Mouse (Mus musculus) olfactory bulb, adult 2 months (tissue): ENCODE data around the gene Ttll5. TPM values are rescaled to one million over a fixed set of nuclear protein-coding genes. Genes with fewer than 3 reads are reported as not detected.
A peak's percentile ranks its signal among the peaks of the same experiment; 100 is the strongest.

Experiments
- H3K27ac ChIP-seq: fragments of 200-500 bp; 2 replicates; pipeline ENCODE4 v1.5.1; 2012; ENCODE audit warnings: low read depth, low read length; ENCODE audit not compliant: insufficient read depth
- H3K4me1 ChIP-seq: fragments of 200-500 bp; 2 replicates; pipeline ENCODE4 v1.6.1; 2012; ENCODE audit warnings: low read length; ENCODE audit not compliant: control insufficient read depth, insufficient read depth
- H3K4me3 ChIP-seq: fragments of 200-500 bp; 2 replicates; pipeline ENCODE4 v1.5.1; 2012; ENCODE audit warnings: mild to moderate bottlenecking, low read depth, low read length, moderate library complexity; ENCODE audit not compliant: insufficient read depth
- CTCF ChIP-seq: fragments of 200-500 bp; IDR thresholded peaks from 2 replicates; pipeline ENCODE4 v1.5.1; 2012; ENCODE audit warnings: low read depth, mild to moderate bottlenecking, low read length, moderate library complexity; ENCODE audit not compliant: insufficient read depth
- POLR2A ChIP-seq: fragments of 200-500 bp; IDR thresholded peaks from 2 replicates; pipeline ENCODE4 v1.6.1; 2012; ENCODE audit warnings: mild to moderate bottlenecking, low read depth, low read length, moderate library complexity; ENCODE audit not compliant: insufficient read depth
- WGBS: fragments of 180-500 bp; shearing (Covaris S2); methylation state at CpG from one replicate; pipeline ENCODE4 v1.1.7; 2018; 5-methylcytosine and 5-hydroxymethylcytosine counted together
- polyA plus RNA-seq: library from polyadenylated mRNA; stranded (reverse); fragments of >200 nt; gene quantifications from 2 replicates; pipeline ENCODE4 v1.2.4, GENCODE M21; 2012; ENCODE audit warnings: low replicate concordance; ENCODE audit not compliant: missing spikeins, insufficient read depth, insufficient read length

Ttll5 gene
- polyA plus RNA-seq, 1 experiment: not detected

- Histone ChIP-seq H3K4me1 (peaks cover 12% of the 10 kb centered on the region), H3K4me3 (no peak overlapping the region), H3K27ac (peak overlapping the region; percentile 37)
- WGBS: 13% methylated on average over 9 of the region's 9 CpGs
- TF ChIP-seq CTCF (no peak), POLR2A (no peak)
These were observed 176.2 kb downstream of the Ttll5 start for GRCm38 (mm10) chr12:86000641-86001073.

- 19% methylated on average over 7 of the region's 7 CpGs for WGBS
- H3K4me1 ChIP-seq: peaks cover 12% of the 10 kb centered on the region
- peak overlapping the region; percentile 37 for H3K27ac ChIP-seq
- no peak overlapping the region for H3K4me3 ChIP-seq
- TF ChIP-seq CTCF: no peak
- TF ChIP-seq POLR2A: no peak
These were observed 176.7 kb downstream of the Ttll5 start for GRCm38 (mm10) chr12:86001120-86001655.

- H3K4me1 ChIP-seq: peaks cover 17% of the 10 kb centered on the region
- WGBS: 98% methylated on average over 3 of the region's 3 CpGs
- no peak overlapping the region for H3K4me3 ChIP-seq
- no peak overlapping the region for H3K27ac ChIP-seq
- TF ChIP-seq CTCF (no peak), POLR2A (no peak)
These were observed 180.2 kb downstream of the Ttll5 start for GRCm38 (mm10) chr12:86004627-86005026.

DNA sequence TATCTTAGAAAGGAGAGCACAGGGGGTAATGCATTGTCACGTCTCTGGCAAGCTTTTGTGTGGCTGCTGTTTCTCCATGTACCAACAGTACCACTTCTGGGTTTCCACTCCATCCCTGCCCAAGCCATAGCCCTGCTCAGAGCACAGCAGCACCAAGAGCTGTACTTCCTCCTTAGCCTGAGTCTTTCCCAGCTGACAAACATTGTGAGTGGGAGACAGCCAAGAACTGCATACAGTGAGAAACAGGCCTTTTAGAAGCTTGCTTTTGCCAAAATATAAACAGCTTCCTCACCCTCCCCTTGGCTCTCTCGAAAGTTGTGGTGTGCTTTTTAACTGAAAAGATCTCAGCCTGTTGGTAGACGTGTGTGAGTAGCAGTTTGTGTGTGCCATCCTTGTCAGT, 182.9 kb downstream of the Ttll5 start:
- no peak for TF ChIP-seq CTCF
- no peak for TF ChIP-seq POLR2A
- Histone ChIP-seq H3K4me3 (no peak overlapping the region), H3K4me1 (peaks cover 7% of the 10 kb centered on the region), H3K27ac (peak overlapping the region; percentile 36; the same call in 1 of the 2 replicates)
- WGBS: 47% methylated on average over 3 of the region's 3 CpGs

DNA sequence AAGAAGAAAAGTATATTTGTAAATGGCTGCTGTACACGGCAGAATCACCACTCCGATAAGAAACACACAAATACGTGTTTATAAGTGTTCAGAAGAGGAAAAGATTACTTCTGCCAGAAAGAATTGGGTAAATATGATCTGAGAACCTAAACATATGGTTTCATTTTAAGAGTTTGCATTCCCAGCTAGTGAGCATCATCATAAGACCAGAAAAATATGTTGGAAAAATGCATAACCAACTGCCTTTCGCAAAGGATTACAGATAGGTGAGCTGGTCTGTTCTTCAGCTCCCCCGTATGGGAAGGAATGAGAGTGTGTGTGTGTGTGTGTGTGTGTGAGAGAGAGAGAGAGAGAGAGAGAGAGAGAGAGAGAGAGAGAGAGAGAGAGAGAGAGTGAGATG, 186.2 kb downstream of the Ttll5 start:
- no peak overlapping the region for H3K27ac ChIP-seq
- H3K4me3 ChIP-seq: no peak overlapping the region
- TF ChIP-seq POLR2A (no peak), CTCF (no peak)
- H3K4me1 ChIP-seq: peaks cover 5% of the 10 kb centered on the region
- WGBS: 93% methylated on average over 5 of the region's 5 CpGs

- Histone ChIP-seq H3K4me1 (peaks cover 5% of the 10 kb centered on the region), H3K27ac (no peak overlapping the region), H3K4me3 (no peak overlapping the region)
- TF ChIP-seq POLR2A (no peak), CTCF (no peak)
- 77% methylated on average over 2 of the region's 2 CpGs for WGBS
These were observed 187.7 kb downstream of the Ttll5 start for GRCm38 (mm10) chr12:86012195-86012594.

DNA sequence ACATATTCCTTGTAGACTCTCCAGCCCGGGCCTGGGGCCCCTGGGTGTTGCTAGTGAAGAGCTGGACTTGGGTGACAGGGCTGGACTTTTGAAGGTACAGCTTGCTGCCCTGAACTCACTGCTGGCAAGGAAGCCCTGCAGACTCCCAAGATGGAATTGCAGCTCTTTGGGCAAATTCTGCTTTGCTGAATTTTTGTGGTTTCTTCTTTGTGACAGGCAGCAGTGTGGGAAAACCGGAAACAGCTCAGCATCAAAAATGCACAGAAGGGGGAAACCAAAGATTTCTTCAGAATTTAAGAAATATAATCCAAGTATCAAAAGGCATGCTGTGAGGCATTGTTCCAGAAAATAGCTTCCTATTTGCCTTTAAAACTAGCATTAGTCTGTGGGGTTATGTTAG, 189.7 kb downstream of the Ttll5 start:
- H3K27ac ChIP-seq: no peak overlapping the region
- no peaks in the 10 kb centered on the region for H3K4me1 ChIP-seq
- TF ChIP-seq CTCF: no peak
- no peak for TF ChIP-seq POLR2A
- 86% methylated on average over 2 of the region's 2 CpGs for WGBS
- no peak overlapping the region for H3K4me3 ChIP-seq

DNA sequence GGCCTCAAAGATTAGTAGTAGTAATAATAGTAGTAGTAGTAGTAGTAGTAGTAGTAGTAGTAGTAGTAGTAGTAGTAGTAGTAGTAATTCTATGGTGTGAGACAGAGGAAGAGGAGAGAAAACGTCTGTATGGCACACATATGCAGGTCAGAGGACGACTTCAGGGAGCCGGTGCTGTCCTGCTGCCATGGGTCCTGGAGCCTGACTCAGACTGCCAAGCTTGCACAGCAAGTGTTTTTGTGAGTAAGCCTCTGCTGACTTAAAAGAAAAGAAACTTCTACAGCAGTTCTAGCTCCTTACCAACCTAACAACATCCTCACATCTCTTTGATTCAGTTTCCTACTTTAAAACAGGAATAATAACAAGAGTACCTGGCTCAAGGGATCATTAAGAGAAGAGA, 190.2 kb downstream of the Ttll5 start:
- Histone ChIP-seq H3K27ac (no peak overlapping the region), H3K4me3 (no peak overlapping the region), H3K4me1 (no peaks in the 10 kb centered on the region)
- no peak for TF ChIP-seq POLR2A
- WGBS: 57% methylated on average over 3 of the region's 3 CpGs

GRCm38 (mm10) chr12:86015114-86015513, 190.7 kb downstream of the Ttll5 start:
- no peaks in the 10 kb centered on the region for H3K4me1 ChIP-seq
- no peak for TF ChIP-seq CTCF
- no peak for TF ChIP-seq POLR2A
- no peak overlapping the region for H3K27ac ChIP-seq
- WGBS: 56% methylated on average over 2 of the region's 2 CpGs
- no peak overlapping the region for H3K4me3 ChIP-seq

DNA sequence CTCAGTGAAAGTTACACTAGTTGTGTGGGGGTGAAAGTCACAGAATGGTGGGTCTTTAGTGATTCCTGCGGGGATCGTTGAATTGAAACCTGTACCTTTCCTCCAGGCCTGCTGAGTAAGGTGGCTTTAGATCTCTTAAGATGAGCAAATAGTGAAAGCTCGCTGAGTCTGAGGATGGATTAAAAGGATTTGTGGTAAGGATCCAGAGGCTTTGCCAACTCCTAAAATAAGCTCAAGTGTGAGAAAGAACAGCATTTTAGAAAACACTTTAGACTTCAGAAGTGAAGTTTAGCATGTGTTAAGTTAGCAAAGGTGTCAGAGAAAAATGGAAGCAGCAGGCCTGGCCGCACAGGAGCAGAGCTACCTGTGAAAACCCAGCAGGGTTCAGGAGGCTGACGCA, 192.9 kb downstream of the Ttll5 start:
- Histone ChIP-seq H3K4me3 (no peak overlapping the region), H3K4me1 (peaks cover 7% of the 10 kb centered on the region), H3K27ac (no peak overlapping the region)
- no peak for TF ChIP-seq POLR2A
- TF ChIP-seq CTCF: no peak
- 81% methylated on average over 5 of the region's 5 CpGs for WGBS
